Mouse (Mus musculus): ENCODE measurements at regions not wholly inside any gene's neighbourhood (a gene's known extent, or its start where the extent isn't known, plus 50 kb on each side); places are given as distances from the start of the nearest gene placed in this dataset.

- Histone ChIP-seq H3K4me3 (ENCODE audit: low read depth, low read length) (no peak overlapping the region), H3K4me1 (ENCODE audit: insufficient read depth) (no peaks in the 10 kb centered on the region), H3K9me3 (ENCODE audit: low read length) (no peaks in the 10 kb centered on the region), H3K36me3 (replicated peaks; ENCODE audit: insufficient read depth, low read length) (no peaks in the 10 kb centered on the region), H3K27ac (ENCODE audit: low read depth) (no peak overlapping the region), H3K4me2 (ENCODE audit: low read depth, low read length) (no peak overlapping the region), H3K27me3 (ENCODE audit: insufficient read depth, low read length) (no peaks in the 10 kb centered on the region), H3K9ac (replicated peaks) (no peak overlapping the region)
- no peak for TF ChIP-seq EP300 (IDR thresholded peaks at IDR 0.05; ENCODE audit: low read depth)
- no peak for TF ChIP-seq CTCF (IDR thresholded peaks at IDR 0.05; ENCODE audit: low read depth)
- WGBS (ENCODE audit: insufficient replicate concordance): 55% methylated on average over 8 of the region's 8 CpGs
- ATAC-seq: no peak
- DNase-seq: peak; percentile 35
Observed at GRCm38 (mm10) chr2:166420275-166420674, 264.8 kb upstream of the Sulf2 start.

GRCm38 (mm10) chr2:166419271-166419670, 263.8 kb upstream of the Sulf2 start:
- TF ChIP-seq CTCF (IDR thresholded peaks at IDR 0.05; ENCODE audit: low read depth) (no peak), EP300 (IDR thresholded peaks at IDR 0.05; ENCODE audit: low read depth) (no peak)
- Histone ChIP-seq H3K36me3 (replicated peaks; ENCODE audit: insufficient read depth, low read length) (no peaks in the 10 kb centered on the region), H3K27ac (ENCODE audit: low read depth) (no peak overlapping the region), H3K4me2 (ENCODE audit: low read depth, low read length) (no peak overlapping the region), H3K4me1 (ENCODE audit: insufficient read depth) (no peaks in the 10 kb centered on the region), H3K27me3 (ENCODE audit: insufficient read depth, low read length) (no peaks in the 10 kb centered on the region), H3K9ac (replicated peaks) (no peak overlapping the region), H3K9me3 (ENCODE audit: low read length) (no peaks in the 10 kb centered on the region), H3K4me3 (ENCODE audit: low read depth, low read length) (no peak overlapping the region)
- WGBS (ENCODE audit: insufficient replicate concordance): 74% methylated on average over 9 of the region's 9 CpGs
- no peak for ATAC-seq
- no peak for DNase-seq

- Histone ChIP-seq H3K27me3 (ENCODE audit: insufficient read depth, low read length) (no peaks in the 10 kb centered on the region), H3K27ac (ENCODE audit: low read depth) (no peak overlapping the region), H3K4me1 (ENCODE audit: insufficient read depth) (no peaks in the 10 kb centered on the region), H3K9ac (replicated peaks) (no peak overlapping the region), H3K4me2 (ENCODE audit: low read depth, low read length) (no peak overlapping the region), H3K4me3 (ENCODE audit: low read depth, low read length) (no peak overlapping the region), H3K36me3 (replicated peaks; ENCODE audit: insufficient read depth, low read length) (no peaks in the 10 kb centered on the region), H3K9me3 (ENCODE audit: low read length) (no peaks in the 10 kb centered on the region)
- ATAC-seq (no peak), DNase-seq (no peak)
- TF ChIP-seq EP300 (IDR thresholded peaks at IDR 0.05; ENCODE audit: low read depth) (no peak), CTCF (IDR thresholded peaks at IDR 0.05; ENCODE audit: low read depth) (no peak)
- WGBS (ENCODE audit: insufficient replicate concordance): 68% methylated on average over 8 of the region's 8 CpGs
Observed at GRCm38 (mm10) chr2:166418279-166418678, 262.8 kb upstream of the Sulf2 start.

GRCm38 (mm10) chr2:166417628-166418027, 262.2 kb upstream of the Sulf2 start:
- DNase-seq (no peak), ATAC-seq (no peak)
- H3K4me2 ChIP-seq (ENCODE audit: low read depth, low read length): no peak overlapping the region
- TF ChIP-seq EP300 (IDR thresholded peaks at IDR 0.05; ENCODE audit: low read depth) (no peak), CTCF (IDR thresholded peaks at IDR 0.05; ENCODE audit: low read depth) (no peak)
- H3K4me1 ChIP-seq (ENCODE audit: insufficient read depth): no peaks in the 10 kb centered on the region
- no peak overlapping the region for H3K4me3 ChIP-seq (ENCODE audit: low read depth, low read length)
- no peaks in the 10 kb centered on the region for H3K36me3 ChIP-seq (replicated peaks; ENCODE audit: insufficient read depth, low read length)
- no peak overlapping the region for H3K27ac ChIP-seq (ENCODE audit: low read depth)
- H3K9me3 ChIP-seq (ENCODE audit: low read length): no peaks in the 10 kb centered on the region
- WGBS (ENCODE audit: insufficient replicate concordance): 78% methylated on average over 10 of the region's 10 CpGs
- no peak overlapping the region for H3K9ac ChIP-seq (replicated peaks)
- no peaks in the 10 kb centered on the region for H3K27me3 ChIP-seq (ENCODE audit: insufficient read depth, low read length)

GRCm38 (mm10) chr2:166415481-166415965, 260.1 kb upstream of the Sulf2 start:
- WGBS (ENCODE audit: insufficient replicate concordance): 75% methylated on average over 16 of the region's 16 CpGs
- Histone ChIP-seq H3K4me3 (ENCODE audit: low read depth, low read length) (no peak overlapping the region), H3K27me3 (ENCODE audit: insufficient read depth, low read length) (no peaks in the 10 kb centered on the region), H3K27ac (ENCODE audit: low read depth) (no peak overlapping the region), H3K9me3 (ENCODE audit: low read length) (no peaks in the 10 kb centered on the region), H3K9ac (replicated peaks) (no peak overlapping the region), H3K36me3 (replicated peaks; ENCODE audit: insufficient read depth, low read length) (no peaks in the 10 kb centered on the region), H3K4me1 (ENCODE audit: insufficient read depth) (no peaks in the 10 kb centered on the region), H3K4me2 (ENCODE audit: low read depth, low read length) (no peak overlapping the region)
- DNase-seq (no peak), ATAC-seq (no peak)
- no peak for TF ChIP-seq CTCF (IDR thresholded peaks at IDR 0.05; ENCODE audit: low read depth)

GRCm38 (mm10) chr2:166414856-166415255, 259.4 kb upstream of the Sulf2 start:
- Histone ChIP-seq H3K9ac (replicated peaks) (no peak overlapping the region), H3K27me3 (ENCODE audit: insufficient read depth, low read length) (no peaks in the 10 kb centered on the region), H3K4me1 (ENCODE audit: insufficient read depth) (no peaks in the 10 kb centered on the region), H3K36me3 (replicated peaks; ENCODE audit: insufficient read depth, low read length) (no peaks in the 10 kb centered on the region), H3K4me3 (ENCODE audit: low read depth, low read length) (no peak overlapping the region), H3K27ac (ENCODE audit: low read depth) (no peak overlapping the region), H3K9me3 (ENCODE audit: low read length) (no peaks in the 10 kb centered on the region), H3K4me2 (ENCODE audit: low read depth, low read length) (no peak overlapping the region)
- WGBS (ENCODE audit: insufficient replicate concordance): 75% methylated on average over 8 of the region's 8 CpGs
- ATAC-seq (no peak), DNase-seq (no peak)
- no peak for TF ChIP-seq CTCF (IDR thresholded peaks at IDR 0.05; ENCODE audit: low read depth)
- no peak for TF ChIP-seq EP300 (IDR thresholded peaks at IDR 0.05; ENCODE audit: low read depth)

Measured in liver, postnatal 0 days (tissue).